Mouse (Mus musculus) kidney, adult 11 months (tissue): ENCODE measurements around the gene G0s2.
A peak's percentile ranks its signal among the peaks of the same experiment; 100 is the strongest.

Experiments used
- DNase-seq: peaks from one replicate; pipeline ENCODE4 v3.0.0; 2022

Gene G0s2

DNA sequence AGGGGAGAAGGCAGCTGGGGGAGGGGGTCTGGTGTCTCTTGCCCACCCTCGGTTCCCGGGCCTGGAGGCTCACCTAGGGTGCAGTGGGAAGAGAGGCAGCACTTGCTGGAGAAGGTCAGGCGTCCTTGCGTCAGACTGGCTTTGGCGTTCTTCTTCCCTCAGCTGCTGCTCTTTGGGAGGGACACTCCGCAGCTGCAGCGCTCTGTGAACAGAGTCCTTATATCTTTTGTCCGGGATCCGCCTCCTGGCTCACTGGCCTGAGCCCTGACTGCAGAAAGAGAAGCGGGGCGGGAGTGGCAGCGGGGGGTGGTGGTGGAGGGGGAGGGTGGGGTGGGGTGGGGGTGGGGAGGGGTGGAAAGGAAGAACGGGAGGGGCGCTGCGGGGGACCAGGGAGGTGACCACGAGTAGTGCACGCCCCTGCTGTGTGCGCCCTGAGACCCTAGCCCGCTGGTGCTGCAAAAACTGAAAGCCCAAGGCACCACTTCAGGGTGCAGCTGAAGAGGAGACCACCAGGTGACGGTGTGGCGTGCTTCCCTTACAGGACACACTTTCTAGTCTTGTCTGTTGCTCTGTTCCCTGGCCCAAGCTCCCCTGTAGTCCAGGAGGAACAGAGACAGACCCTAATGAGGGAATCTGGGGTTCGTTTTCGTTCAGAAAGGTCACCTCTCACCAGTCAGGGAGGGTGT lies at the start of gene G0s2:
TSS of gene G0s2 (minus strand) at position 302 of the 686 bp plus-strand sequence.
- DNase-seq, result peak; percentile 79

DNA sequence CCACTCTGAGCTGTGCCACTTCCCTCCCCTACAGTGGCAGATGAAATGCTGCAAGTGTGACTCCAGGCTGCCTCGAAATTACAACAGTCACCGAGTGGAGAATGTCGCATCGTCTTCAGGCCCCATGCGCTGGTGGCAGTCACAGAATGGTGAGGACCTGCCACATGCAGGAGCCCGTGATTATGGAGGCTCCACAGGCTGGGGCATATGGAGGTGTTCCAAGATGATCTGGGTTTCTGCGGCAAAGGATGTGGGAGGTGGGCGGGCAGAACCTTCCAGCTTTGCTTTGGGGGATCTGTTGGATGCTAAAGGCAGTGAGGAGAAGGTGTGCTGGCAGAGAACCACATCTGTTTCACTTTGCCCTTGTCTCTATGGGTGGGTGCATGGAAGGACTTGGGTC lies 47.4 kb upstream of the G0s2 start:
- DNase-seq, result no peak

DNA sequence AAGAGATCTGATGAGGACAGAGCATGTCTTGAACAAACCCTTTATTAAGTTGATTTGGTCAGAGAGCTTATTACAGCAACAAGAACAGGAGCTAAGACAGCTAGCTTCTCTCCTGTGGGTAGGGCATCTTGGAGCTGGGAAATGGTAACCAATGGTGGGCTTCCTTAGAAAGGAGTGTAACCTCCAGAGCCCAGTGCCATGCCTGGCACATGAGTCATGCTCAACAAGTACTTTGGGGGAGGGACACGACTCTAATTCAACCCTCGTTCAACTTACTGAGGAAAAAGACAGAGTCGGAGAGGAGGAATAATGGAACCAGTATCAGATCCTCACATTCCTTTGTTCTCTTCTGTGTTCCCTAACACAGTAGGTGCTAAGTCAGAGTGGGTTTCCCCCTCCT lies 46.7 kb upstream of the G0s2 start:
- DNase-seq, result no peak

DNA sequence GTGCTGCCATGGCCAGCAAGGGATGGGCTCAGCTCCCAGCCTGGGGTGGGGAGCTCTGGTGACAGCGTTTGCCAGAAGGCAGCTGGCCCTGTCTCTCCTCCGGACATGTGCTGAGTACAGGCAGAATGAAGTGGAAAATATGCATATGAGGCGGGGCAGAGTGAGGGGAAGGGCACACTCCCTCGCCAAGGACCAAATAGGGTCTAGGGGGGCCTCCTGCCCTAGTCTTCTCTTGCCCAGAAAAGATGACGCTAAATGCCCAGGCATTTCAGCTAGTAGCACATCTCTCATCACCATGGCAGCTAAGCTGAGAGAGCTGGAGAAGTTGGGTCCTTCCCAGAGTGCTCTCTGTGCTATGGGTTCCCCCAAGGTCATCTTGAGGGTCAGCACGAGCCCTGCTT lies 44.1 kb upstream of the G0s2 start:
- peak; percentile 31 for DNase-seq

DNA sequence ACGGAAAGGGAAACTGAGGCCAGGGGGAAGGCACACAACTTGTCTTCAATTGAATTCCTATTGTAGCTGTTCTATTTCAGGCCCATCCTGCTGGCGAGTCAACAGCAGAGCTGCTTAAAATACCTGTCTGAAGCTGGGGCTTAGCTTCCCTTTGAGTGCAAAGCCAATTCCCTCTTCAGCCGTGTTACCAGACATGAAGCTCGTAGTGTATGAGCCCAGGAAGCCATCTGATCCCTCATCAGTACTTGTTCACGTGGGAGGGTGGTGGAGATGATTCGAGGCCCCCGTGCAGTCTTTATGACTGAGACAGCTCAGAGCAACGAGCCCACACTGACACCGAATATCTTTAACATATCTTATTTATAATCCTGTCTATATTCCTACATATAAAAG lies 43.3 kb upstream of the G0s2 start:
- DNase-seq, result no peak

DNA sequence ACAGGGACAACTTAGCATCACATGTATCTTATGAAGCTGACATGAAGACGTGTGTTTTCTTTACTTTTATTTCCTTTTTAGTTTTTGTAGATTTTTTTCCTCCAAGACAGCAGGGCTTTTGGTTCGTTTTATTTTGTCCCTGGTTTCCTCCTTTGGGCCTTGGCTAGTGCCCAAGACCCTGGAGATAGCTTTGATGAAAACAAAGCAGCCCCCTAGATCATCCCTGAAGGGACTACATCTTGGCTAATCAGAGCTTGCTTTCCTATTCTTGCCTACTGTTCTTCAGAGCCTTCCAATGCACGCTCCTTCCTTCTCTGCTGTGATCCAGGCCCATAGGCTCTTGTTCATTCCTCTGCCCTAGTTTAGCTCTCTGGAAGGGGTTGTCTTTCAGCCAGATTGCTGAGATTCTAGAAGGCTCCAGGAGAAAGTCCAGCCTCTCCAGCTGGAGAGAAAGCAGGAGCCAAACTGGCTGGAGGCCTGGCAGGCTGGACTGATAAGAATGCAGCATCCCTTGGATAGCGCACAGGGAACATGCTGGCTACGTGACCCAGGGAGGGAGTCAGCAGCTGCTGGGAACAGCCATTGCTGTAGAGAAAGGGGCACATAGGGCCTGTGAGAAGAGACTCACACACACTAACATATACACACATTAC lies 42.8 kb upstream of the G0s2 start:
- DNase-seq, result peak; percentile 79

DNA sequence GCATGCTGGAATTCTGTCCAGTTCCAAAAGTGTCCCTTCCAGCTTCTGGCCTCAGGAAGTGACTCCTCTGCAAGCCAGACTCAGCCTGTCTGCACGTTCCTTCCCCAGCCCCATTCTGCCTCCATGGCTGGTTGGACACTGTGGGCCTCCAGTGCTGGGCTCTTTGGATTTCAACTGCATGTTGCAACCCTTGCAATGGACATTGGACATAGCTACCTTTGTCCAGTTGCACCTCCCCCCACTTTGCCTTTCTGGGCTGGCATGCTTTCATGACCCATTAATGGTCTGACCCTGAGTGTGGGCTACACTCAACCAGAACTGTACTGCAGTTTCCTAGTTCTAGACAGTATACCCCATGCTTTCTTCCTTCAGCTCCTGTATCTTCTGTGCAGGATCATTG lies 38.6 kb upstream of the G0s2 start:
- DNase-seq, result peak; percentile 87

DNA sequence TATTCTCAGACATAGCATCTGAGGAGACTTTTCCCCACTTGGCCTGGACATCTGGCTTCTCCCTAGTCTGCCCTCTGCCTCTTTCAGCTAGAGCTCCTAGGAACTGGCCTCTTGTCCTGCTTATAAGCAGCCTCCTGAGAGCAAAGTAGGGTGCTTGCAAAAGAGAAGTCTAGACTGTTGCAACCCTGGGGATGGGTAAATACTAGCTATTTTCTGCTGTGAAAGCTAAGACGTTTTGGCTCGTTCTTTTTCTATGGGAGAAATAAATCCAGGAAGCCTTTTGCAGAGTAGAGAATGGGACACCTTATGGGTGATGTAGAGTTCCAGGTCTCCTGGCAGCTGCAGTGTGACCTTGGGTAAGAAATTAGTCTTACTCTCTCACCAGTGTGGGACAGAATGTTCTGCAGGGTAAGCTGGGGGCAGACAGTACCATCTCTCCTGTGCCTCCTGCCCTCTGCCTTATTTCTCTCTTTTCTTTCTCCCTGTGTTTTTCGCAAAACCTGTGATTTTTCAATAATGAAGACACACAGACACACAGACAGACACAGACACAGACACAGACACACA lies 37.6 kb upstream of the G0s2 start:
- DNase-seq, result no peak

DNA sequence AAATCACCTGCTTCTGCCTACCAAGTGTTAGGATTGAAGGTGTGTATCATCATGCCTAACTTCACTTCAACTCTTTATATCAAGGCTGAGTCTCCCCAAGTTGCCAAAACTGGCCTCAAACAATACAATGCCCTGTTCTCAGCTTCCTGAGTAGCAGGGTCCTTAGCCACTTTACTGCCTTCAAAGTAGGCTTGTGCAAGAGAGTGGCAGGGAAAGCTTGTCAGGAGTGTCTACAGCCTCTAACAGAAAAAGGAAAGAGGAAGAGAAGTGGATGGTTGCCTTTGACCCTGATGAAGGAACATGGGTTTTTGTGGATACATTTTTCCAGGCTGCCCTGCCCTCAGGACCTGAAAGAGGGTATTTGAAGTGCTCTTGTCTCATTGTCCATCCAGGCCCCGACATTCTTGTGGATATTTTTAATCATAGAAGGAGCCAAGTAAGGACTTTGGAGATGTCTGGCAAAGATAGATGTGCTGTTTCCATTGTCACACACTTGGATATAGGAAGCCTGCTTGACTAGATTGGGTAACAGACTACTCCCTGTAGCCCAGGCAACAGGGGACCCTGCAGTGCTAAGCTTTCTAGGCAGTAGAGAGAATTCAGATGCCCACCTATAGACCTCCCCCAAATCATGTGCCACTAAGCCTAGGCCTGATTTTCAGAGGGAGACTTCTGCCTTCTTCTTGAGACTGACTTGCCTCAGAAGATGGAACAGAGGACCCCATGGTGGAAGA lies 36.9 kb upstream of the G0s2 start:
- DNase-seq, result no peak

DNA sequence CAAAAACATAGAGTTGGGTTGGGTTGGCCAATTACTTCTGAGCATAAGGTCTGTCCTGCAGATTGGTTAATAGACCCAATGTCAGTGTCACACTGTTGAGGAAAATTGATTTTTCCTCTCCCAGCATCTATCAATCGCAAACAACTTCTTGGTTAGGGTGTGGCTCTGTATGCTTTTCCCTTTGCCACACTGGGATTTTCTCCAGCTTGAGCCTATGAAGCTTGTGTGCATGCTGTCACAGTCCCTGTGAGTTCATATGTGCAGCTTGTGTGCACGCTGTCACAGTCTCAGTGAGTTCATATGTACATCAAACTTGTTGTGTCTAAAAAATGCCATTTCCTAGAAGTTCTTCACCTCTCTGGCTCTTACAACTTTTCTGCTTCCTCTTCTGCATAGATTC lies 33.8 kb upstream of the G0s2 start:
- DNase-seq, result no peak

DNA sequence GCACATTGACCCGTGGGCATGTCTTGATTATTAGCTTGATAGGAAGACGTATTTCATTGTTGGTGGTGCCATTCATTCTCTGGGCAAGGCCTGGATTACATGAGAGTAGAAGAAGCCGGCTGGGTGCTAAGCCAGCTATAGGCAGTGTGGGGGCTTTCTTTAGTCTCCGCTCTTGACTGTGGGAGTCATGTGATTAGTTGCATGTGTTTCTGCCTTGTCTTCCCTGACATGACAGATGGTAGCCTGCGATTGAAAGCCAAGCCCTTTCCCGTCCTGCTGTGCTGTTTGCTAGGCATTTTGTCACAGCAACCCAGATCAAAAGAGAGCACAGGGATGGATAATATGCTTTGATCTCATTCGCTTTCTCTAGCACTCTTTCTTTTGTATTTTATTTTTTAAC lies 32.4 kb upstream of the G0s2 start:
- DNase-seq, result no peak

DNA sequence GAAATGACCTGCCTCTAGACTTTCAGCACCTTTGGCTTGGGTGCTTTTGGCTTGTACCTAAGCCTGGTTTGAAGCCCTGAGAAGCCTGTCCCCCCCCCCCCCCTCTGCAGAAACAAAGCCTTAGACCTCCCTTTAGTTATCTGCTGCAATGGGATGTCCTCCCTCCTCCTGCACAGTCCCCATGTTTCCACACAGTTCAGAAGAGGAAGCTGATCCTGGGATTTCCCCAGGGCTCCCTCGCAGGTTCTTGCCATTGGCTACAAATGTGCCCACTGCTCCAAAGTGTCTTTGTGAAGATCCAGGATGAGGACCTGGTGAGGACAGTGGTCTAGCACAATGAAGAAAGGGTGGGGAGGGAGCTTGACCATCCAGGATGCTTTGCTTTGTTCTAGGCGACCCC lies 30.1 kb upstream of the G0s2 start:
- no peak for DNase-seq

DNA sequence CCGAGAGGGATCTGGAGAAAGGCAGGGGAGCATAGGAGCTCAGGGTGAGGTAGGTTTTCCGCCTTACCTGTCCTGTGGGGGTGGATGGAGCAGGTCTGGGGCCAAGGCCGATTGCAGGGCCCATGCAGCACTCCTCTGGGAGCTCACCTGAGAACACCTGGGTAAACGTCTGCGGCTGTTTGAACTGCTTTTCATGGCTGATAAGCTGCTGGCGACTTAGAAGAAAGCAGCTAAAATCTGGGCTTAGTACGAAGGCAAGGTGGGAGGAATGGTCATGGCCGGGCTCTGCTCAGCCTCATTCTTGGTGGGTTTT lies 29.0 kb upstream of the G0s2 start:
- DNase-seq, result no peak

DNA sequence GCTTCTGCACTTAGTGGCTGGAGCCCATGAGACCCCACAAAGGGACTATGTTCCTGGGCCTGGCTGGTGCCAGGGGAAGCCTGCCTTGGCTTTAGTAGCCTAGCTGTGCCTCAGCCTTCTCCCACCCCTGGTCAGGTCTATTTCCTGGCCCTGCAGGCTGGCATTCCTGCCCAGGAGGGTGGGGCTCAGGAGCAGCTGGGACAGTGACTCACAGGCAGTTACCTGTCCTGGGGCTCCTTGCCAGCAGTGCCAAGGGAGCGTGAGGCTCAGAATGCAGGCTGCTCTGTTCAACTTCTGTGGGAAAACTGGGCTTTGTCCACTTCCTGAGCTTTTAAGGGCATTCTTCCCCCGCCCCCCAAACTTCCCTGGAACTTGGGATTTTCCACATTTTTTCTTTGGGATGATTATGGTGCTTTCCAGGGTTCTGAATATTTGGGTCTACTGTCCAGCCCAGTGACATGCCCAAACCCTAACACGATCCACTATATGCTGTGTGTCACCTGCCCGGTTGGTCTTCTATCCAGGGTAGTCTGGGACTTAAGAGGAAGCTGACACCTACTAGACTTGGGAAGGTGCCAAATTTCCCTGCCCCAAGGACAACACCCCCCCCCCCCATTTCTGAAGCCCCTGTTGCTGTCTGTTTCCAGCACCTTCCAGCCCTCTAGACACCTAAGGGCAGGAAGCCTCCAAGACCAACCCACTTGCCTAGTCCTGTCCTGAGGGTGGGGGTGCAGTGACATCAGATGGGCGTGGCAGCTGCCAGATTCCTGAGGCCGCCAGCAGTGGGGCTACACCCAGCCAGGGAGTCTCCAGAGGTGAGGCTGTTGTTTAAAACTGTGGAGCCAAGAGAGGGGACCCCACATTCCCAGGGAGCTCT lies 28.4 kb upstream of the G0s2 start:
- no peak for DNase-seq

DNA sequence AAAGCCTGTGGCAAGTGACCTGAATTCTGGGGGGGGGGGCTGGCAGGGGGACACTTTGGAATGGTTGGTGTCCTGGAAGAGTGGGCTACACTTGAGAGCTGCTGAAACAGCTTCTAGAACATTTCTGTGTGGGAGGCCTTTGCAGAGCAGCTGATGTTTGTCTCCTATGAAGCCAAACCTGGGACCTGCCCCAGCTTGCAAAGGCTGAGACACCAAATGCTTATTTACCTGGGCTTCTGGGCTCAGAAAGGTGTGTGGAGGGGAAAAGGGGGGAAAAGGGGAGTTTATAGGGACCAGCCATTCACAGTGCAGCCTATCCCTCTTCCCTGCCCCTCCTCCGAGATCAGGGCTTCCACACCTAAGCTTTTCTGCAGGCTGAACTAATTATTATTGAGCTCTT lies 27.0 kb upstream of the G0s2 start:
- no peak for DNase-seq

DNA sequence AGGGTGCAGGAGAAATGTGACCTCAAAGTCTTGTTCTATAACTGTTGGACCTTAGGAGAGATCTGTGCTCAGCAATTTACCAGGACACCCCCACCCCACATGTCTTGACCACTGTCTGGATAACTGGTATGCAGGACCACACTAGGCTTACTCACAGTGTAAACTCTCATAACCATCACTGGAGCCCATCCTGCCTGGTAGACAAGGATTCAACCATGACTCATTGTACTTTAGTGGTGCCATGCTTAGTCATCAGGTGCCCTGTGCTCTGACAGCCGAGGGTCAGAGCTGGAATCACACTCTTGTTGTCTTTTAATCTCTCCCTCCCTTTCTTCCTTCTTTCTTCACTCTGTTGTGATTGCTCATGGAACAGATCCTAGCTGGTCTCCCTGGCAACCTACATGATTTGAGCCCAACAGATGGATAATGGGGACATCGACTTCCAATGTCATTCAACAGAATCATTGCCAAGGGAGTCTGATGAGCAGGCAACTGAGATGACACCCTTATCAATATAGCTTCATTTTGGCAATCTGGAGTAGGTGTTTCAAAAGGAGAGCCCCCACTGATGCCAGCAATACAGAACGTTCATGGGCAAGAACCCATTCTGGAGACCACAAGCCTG lies 25.2 kb upstream of the G0s2 start:
- no peak for DNase-seq

DNA sequence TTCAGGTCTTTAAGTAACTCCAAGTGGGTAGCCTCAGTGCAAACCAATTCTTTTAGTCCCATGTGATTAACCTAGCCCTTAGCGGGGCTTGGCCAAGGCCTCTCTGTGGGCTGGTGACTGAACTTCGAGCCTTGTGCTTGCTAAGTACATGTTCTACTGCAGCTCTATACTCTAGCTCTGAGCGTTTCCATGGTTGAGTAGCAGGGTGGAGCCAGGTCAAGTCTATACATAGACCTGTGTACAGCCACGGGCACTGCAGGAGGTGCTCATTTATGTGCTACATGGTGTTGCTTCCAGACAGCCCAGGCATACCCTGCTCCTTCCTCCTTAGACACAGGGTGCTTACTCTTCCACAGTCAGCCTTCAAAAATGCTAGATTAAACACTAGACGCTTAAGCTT lies 22.9 kb upstream of the G0s2 start:
- DNase-seq, result no peak

DNA sequence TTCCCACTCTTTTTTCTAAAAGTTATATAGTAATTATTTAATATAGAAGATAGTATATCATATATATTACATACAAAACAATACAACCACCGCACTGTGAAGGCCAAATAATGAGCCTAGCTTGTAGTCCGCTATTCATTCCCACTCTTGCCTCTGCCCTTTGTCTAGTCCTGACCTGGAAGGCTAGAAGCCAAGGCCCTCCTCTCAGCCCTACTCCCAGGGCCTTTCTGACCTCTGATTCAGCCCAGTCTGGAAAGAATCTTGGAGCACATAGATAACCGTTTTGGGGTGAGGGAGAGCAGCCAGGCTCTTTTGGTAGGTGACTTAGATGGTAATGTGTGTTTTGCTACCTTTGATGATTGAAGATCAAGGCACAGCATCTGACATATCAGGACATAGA lies 20.9 kb upstream of the G0s2 start:
- no peak for DNase-seq

DNA sequence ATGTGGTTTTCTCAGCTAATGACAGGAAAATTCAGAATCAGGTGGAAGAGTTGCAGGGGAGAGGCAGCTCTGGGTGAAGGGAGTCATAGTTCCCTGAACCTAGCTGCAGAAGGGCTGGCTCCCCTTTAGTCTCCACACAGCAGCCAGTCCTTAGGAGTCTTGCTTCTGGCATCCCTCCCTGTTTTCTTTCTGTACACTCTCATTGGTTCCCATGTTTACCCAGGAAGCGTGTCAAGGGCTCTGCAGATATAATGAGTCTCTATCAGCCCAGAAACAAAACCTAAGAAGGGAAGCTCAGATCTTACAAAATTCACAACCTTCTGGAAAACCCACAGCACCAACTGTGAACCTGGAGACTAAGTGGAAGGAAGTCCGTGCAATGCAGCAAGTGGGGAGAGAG lies 20.0 kb upstream of the G0s2 start:
- no peak for DNase-seq

DNA sequence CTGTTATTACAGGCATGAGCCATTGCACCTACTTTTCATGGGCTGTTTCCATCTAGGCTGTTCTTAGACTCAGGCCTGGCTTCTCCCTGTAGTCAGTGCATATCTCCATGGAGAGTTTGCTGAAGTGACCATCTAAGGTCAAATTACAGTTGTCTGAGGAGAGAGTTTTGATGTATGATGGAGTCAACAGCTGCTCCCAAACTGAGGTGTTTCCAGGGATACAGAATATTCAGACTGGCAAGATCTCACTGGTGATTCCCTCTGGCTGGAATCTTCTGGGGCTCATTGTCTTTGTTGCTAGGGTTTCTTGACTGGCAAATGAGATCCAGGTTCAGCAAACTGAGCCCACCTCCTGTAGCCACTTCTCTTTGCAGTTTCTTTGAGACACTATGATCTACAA lies 17.7 kb upstream of the G0s2 start:
- no peak for DNase-seq

DNA sequence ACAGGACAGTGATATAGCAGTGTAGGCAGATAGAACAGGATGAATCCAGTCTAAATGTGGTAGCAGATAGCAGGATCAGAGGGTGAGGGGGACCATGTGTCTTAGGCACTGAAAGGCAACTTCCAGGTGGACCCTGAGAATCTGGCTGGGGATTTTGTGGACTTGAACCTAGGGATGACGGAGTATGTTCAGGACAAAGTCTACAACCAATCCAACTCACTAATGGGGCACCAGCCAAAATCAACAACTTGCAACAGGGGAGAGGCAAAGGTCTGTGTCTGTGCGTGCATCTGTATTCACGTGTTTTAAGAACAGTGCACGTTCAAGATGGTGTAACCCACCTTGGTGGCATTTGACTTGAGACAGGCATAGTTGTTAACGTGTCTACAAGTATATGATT lies 16.9 kb upstream of the G0s2 start:
- peak; percentile 74 for DNase-seq

DNA sequence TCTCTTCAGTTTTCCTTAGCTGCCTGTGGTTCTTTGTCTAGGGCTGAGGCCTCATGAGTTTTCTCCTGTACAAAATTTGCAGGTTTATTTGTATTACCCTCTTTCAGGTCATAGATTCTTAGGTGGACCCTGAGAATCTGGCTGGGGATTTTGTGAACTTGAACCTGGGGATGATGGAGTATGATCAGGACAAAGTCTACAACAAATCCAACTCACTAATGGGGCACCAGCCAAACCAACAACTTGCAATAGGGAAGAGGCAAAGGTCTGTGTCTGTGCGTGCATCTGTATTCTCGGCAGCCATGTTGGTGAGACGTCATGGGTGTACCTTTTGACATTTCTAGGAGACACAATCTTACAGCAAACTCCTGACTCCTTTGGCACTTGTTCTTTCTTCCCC lies 16.1 kb upstream of the G0s2 start:
- DNase-seq, result no peak

DNA sequence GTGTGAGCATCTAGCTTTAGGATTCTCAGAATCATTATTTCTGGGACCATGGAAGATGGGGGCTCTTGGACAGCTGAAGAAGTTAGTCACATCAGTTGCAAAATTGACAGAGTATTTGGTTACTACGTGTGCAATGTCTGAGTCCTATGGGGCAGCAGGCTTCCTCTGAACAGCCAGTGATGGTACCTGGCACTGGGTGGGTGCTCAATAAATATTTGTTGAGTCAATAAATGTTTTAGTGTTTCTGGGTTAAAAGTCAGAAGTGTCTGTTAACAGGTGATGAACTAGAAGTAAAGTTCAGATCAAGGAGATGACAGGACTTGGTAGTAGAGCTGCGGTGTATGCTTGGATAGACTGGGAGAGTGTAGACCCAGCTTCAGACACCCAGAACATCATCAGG lies 14.6 kb upstream of the G0s2 start:
- DNase-seq, result no peak
